Mouse (Mus musculus) WW6 (cell line): Measurements from ENCODE around the gene Stt3b.
"Not testable (repeated sequence)": the region's sequence is repeated elsewhere in the genome, so short reads cannot be mapped to it uniquely, and the experiment has no call there.

Experiments used
- DNase-seq: peaks from one replicate; pipeline ENCODE4 v3.0.0-alpha.2; 2013; ENCODE audit warnings: low read depth, low spot score

Gene Stt3b

DNA sequence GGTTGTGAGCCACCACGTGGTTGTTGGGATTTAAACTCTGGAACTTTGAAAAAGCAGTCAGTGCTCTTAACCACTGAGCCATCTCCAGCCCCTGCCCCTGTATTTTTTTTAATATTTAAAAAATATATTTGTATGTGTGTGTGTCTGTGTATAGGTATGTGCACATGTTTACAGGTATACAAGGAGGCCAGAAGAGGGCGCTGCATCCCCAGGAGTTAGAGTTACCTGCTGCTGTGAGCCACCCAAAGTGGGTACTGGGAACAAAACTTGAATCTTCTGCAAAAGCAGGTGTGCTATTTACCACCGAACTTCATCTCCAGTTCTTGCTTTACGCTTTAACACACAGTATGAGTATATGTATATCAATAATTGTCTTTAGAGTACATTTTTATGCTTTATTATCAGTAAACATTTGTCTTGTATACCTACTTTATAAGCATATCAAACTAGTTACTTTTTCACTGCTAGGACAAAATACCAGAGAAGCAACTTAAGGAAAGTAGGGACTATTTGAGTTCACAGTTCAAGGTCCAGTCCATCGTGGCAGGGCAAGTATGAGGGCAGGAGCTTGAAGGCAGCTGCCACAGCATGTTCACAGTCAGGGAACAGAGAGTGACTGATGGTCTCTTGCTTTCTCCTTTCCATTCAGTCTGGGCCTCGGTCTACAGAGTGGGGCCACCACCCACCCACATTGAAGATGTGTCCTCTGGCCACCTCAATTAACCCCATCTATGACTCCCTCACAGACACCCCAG lies 8.6 kb upstream of the Stt3b start:
- no peak for DNase-seq

DNA sequence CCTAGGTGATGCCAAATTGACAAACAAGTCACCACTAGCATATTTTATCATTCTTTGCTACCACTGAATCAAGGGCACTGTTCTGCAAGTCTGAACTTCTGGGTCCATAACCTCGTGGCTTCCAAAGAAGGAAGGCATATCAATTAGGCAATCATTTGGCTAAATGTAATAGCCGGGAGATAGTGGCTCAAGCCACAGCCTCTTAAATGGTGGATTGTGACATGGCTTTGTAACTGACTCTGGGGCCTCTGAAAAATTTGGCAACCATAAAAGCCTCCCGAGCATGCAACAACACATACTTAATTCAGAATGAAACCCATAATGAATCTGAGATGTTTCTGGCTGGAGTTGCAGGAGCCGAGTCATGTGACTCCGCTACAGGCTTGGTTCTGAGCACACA lies 6.8 kb upstream of the Stt3b start:
- DNase-seq: no peak

DNA sequence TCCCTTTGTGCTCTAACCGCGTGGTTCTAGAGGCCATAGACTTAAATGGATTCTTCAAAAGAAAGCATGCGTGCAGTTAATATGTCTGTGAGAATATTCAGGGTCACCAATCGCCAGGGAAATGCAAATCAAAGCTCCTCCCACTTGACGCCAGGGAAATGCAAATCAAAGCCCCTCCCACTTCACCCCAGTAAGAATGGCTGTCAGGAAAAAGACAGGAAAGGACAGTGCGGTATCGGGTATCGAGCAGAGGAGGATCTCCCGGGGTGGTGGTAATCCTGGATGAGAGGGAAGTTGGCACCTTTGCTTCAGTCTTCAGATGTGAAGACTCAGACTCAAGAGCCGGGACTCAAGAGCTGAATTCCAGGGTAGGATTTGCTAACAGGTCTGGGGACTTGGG lies 4.3 kb upstream of the Stt3b start:
- DNase-seq: no peak

- no peak for DNase-seq
These were observed 3.6 kb upstream of the Stt3b start for GRCm38 (mm10) chr9:115313830-115314229.

- DNase-seq: no peak
These were observed 951 bp upstream of the Stt3b start for GRCm38 (mm10) chr9:115311223-115311520.

GRCm38 (mm10) chr9:115309977-115310345 lies 260 bp downstream of the Stt3b start:
- no peak for DNase-seq

DNA sequence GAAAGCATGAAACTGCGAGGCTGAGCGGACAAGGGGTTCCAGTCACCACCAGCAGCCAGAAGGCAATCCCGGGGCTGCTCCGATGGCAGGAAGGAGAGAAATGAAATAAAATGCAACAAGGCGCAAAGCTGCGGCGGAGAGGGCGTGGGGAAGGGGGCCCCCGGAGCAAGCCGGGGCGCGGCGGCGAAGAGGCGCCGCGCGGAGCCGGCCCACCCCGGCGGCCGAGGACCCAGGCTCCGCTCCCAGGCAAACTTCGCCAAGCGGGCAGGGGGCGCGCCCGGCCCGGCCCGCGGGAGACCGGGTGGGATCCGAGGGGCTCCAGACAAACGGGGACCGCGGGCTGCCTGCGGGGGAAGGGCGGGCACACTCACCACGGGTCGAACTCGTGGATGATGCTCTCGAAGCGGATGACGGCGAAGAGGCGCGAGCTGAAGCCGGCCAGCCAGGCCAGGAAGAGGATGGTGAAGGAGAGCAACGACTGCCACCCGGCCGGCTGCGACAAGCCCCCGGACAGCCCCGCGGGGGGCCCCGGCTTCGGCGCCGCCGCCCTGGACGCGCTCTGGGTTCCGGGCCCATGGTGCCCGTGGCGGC lies 745 bp downstream of the Stt3b start:
- DNase-seq: no peak

- DNase-seq: no peak
These were observed 1.3 kb downstream of the Stt3b start for GRCm38 (mm10) chr9:115308941-115309380.

GRCm38 (mm10) chr9:115308401-115308800 lies 1.8 kb downstream of the Stt3b start:
- no peak for DNase-seq

DNA sequence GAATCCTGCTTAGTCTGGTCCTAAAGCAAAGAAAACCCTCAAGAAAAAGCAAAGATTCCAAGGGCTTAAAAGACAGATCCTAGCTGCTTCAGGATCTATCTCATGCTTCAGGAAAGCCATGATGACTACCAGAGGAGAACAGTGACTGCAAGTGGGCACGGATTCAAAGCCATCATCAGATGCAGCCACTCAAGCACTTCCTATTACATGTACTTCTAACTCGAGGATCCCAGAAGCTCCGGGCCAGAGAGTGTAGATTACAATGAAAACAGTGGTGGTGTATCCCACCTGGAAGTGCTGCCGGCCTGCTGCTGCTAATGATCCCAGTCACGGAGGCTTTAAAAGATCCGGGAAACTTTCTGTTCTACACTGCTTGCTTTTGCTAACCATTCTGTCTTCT lies 4.0 kb downstream of the Stt3b start:
- no peak for DNase-seq

DNA sequence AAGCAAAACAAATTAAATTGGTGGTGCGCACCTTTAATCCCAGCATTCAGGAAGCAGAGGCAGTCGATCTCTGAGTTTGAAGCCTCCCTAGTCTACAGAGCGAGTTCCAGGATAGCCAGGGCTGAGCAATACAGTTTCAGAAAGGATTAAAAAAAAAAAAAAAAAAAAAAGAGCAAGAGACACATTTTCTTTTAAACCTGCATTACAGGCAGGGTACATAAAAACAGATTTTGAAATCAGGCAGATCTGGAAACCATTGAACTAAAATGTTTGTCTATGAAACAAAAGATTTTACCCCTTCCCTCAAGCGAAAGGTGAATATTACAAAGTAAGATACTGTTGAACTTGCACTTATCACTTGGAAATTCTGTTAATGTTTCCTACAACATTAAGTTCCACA lies 6.1 kb downstream of the Stt3b start:
- no peak for DNase-seq

DNA sequence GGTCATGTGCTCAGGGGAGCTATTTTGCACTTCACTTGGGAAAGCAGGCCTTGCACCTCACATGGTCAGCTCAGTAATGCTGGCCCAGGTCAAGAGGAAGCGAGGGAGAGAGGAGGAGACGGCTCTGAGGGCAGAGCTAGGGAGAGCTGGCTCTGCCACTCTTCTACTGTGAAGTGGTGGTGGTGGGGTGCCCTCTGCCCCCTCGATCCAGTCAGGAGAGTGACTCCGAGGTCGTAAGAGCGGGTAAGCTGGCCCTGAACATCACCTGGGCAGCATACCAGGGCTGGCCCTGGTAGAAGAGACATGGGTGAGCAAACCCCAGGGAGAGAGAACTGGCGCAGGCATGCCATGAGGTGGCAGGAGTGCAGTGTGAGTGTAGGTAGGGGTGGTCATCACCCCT lies 8.6 kb downstream of the Stt3b start:
- no peak for DNase-seq

DNA sequence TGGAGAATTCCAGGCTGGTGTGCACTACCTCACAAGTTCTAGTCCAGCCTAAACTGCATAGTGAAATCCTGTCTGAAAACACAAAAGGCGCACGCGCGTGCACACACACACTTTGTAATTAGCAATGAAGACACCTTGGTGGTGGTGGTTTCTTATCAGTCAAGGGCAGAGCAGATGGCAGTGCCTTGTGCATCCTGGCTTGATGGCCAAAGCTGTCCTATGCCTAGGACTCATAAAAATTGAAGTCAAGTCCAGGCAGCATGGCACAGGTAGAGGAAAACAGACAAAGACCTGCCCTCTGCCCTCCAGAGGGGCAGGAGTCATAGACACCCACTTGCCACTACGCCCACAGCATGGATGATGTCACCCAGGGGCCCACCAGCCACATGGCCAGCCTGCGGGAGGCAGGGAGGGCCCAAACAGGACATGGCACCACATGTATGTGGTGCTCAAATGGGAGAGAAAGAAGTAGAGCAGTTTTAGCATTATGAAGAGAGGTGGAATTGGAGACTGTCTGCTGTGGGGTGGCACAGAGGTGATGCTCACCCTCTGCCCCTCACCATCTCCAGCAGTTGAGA lies 9.1 kb downstream of the Stt3b start:
- no peak for DNase-seq

- DNase-seq: no peak
These were observed 13.5 kb downstream of the Stt3b start for GRCm38 (mm10) chr9:115296738-115297137.

DNA sequence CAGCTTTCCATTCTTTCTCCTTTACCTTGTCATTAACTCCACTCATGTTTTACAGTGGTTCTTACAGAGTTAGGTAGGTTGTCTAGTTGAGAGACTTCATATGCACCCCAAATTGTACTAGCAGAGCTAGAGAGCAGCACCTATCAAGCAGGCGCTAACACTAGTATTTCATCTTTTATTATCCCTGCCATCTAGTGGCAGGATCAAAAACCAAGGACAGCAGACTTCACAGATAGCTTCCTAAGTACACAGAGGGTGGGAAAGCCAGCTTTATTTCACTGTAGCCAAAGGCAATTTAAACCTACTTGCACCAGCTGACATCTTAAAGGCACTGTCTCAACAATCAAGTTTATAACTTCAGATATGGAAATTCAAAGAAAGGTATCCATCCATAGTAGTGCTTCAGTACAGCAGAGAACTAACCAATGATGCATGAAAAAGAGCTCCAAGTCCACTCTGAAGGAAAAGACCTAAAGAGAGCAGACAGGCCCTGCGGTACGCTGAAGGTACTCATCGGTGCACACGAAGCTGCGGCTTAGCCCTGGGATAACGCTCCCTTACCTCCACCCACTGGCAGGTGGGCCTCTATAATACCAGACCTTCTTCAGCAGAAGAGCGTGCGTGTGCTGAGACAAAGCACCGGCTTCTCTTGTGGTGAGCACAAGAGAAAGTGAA lies 16.2 kb downstream of the Stt3b start:
- DNase-seq: no peak

- no peak for DNase-seq
These were observed 22.3 kb downstream of the Stt3b start for GRCm38 (mm10) chr9:115287774-115288434.

DNA sequence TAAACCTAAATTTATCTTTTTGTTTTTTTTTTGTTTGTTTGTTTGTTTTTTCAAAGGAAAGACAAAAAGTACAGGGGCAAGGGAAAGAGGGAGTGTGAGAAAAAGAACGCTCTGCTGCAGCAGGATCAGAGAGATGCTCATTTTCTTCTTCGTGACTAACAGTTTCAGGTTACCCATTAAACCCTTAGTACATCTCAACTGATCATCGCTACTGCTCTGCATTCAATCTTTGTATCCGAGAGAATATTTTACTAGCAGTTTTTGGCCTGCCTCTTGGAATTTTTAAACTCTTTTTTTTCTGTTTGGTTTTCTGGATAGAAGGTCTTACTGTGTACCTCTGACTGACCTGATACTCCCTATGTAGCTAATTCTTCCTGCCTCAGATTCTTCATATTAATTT lies 25.8 kb downstream of the Stt3b start:
- no peak for DNase-seq

DNA sequence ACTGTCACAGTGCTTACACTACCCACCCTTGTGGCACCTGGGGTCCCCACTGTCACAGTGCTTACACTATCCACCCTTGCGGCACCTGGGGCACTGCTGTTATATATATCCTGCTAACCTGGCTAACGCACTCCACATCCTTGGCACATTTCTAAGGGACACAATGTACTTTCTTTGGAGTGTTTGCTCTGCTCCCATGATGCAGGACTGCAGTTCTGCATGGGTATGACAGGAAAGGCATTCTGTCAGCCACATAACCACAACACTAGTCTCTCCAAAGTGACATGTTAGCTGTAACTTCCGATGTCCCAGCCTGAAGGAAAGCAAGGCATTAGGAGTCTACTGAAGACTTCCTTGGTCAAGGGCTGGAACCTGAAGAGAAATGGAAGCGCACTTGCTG lies 26.8 kb downstream of the Stt3b start:
- DNase-seq: no peak

- no peak for DNase-seq
These were observed 31.6 kb downstream of the Stt3b start for GRCm38 (mm10) chr9:115278641-115279040.

DNA sequence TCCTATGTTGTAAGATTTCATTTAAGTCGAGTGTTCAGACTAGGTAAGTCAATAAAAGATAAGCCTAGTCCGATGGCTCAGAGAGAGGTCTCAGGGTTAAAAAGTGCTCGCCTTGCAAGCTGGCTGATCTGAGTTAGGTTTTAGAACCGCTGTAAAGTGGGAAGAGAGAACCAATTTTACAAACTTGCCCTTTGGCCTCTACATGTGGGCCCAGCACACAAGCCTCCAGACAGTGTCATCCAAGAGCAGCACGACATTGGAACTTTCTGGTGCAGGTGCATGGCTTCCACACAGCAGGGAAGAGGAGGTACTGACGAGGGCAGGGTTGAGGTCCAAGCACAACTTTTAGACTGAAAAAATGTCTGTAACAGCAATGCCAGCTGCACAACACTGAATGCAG lies 35.4 kb downstream of the Stt3b start:
- DNase-seq: no peak

DNA sequence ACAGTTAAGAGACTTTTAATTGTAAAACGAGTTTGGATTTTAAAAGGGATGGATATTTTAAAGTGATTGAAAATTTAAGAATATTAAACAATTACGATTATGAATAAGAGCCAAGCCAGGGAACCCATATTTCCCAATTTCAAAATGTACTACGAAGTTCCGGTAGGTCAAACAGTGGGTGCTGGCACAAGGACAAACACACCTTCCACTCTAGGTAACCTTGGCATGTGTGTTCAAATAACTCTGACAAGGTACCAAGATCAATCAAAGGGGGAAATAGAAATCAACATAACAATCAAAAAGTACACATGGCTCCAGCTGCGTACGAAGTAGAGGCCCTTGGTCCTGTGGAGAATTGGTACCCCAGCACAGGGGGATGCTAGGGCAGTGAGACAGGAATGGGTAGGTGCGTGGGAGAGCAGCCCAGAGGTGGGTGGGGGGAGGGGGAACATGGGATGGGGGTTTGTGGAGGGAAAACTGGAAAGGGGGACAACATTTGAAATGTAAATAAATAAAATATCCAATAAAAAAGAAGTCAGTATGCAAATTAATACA lies 37.0 kb downstream of the Stt3b start:
- DNase-seq: no peak

GRCm38 (mm10) chr9:115272451-115272850 lies 37.8 kb downstream of the Stt3b start:
- not testable (repeated sequence) for DNase-seq
